Mouse (Mus musculus) neural tube, embryonic 10.5 days (tissue): ENCODE measurements at regions not wholly inside any gene's neighbourhood (a gene's known extent, or its start where the extent isn't known, plus 50 kb on each side); places are given as distances from the start of the nearest gene placed in this dataset.

Source experiments
- DNase-seq: peaks from one replicate; pipeline ENCODE4 v3.0.0-alpha.2; 2017; ENCODE audit warnings: low spot score; ENCODE audit errors: extremely low spot score

GRCm38 (mm10) chr3:148659024-148659423 is 331.3 kb downstream of the Adgrl2 start:
- no peak for DNase-seq

GRCm38 (mm10) chr3:148658368-148658767 is 332.0 kb downstream of the Adgrl2 start:
- no peak for DNase-seq

GRCm38 (mm10) chr3:148656187-148656586 is 334.2 kb downstream of the Adgrl2 start:
- no peak for DNase-seq

- no peak for DNase-seq
Observed at GRCm38 (mm10) chr3:148650241-148650640, 340.1 kb downstream of the Adgrl2 start.

GRCm38 (mm10) chr3:148644924-148645323 is 345.4 kb downstream of the Adgrl2 start:
- DNase-seq, result no peak

- DNase-seq, result no peak
Observed at GRCm38 (mm10) chr3:148641581-148641980, 348.8 kb downstream of the Adgrl2 start.

GRCm38 (mm10) chr3:148640680-148641101 is 349.7 kb downstream of the Adgrl2 start:
- no peak for DNase-seq

- DNase-seq, result no peak
Observed at GRCm38 (mm10) chr3:148635101-148635500, 355.3 kb downstream of the Adgrl2 start.

GRCm38 (mm10) chr3:148634352-148634751 is 356.0 kb downstream of the Adgrl2 start:
- no peak for DNase-seq

GRCm38 (mm10) chr3:148633291-148633690 is 357.1 kb downstream of the Adgrl2 start:
- no peak for DNase-seq

GRCm38 (mm10) chr3:148632449-148632848 is 357.9 kb downstream of the Adgrl2 start:
- no peak for DNase-seq

GRCm38 (mm10) chr3:148631415-148632192 is 358.8 kb downstream of the Adgrl2 start:
- no peak for DNase-seq

- no peak for DNase-seq
Observed at GRCm38 (mm10) chr3:148630865-148631264, 359.5 kb downstream of the Adgrl2 start.

GRCm38 (mm10) chr3:148614971-148615671 is 375.2 kb downstream of the Adgrl2 start:
- DNase-seq, result no peak

- DNase-seq, result no peak
Observed at GRCm38 (mm10) chr3:148613443-148613842, 376.9 kb downstream of the Adgrl2 start.

GRCm38 (mm10) chr3:148603276-148603675 is 387.1 kb downstream of the Adgrl2 start:
- DNase-seq, result no peak

- DNase-seq, result no peak
Observed at GRCm38 (mm10) chr3:148602730-148603255, 387.6 kb downstream of the Adgrl2 start.

- DNase-seq, result no peak
Observed at GRCm38 (mm10) chr3:148595561-148595960, 394.8 kb downstream of the Adgrl2 start.

- no peak for DNase-seq
Observed at GRCm38 (mm10) chr3:148589556-148589955, 400.8 kb downstream of the Adgrl2 start.

- no peak for DNase-seq
Observed at GRCm38 (mm10) chr3:148575735-148576134, 414.6 kb downstream of the Adgrl2 start.

GRCm38 (mm10) chr3:148572493-148572892 is 417.9 kb downstream of the Adgrl2 start:
- DNase-seq, result no peak

GRCm38 (mm10) chr3:148564716-148565115 is 425.6 kb downstream of the Adgrl2 start:
- DNase-seq, result no peak
